Mouse (Mus musculus) G1E (cell line): ENCODE measurements around the gene Tm7sf3.

Source experiments
- GATA1 ChIP-seq: IDR thresholded peaks from 2 replicates; pipeline ENCODE4 v1.6.1; 2012; ENCODE audit warnings: borderline replicate concordance, low read length, inconsistent platforms, mixed read lengths
- POLR2AphosphoS5 ChIP-seq: IDR thresholded peaks from 2 replicates; pipeline ENCODE4 v1.6.1; 2012; ENCODE audit warnings: low read depth, low read length, inconsistent platforms; ENCODE audit not compliant: insufficient replicate concordance

- TF ChIP-seq POLR2AphosphoS5 (no peak), GATA1 (no peak)
Observed at GRCm38 (mm10) chr6:146602601-146603000, 40.0 kb downstream of the Tm7sf3 start.
